In genomic region chr3:146945887-146946286, GRCm38 (mm10) we compare ENCODE assay signal across 7 mouse cellular contexts.
DNase-seq lines count a peak whose midpoint lies in the region; ATAC-seq and TF ChIP-seq lines count a peak whose summit lies in the region.

No protein-coding gene starts in this region.

- DNase-seq in adrenal gland, adult 18-20 months (ENCODE audit: low spot score in 2 of 2), result peak; percentile 54 to 59
- DNase-seq in gastrocnemius, postnatal 10 days, result peak; percentile 33
- DNase-seq in left cerebral cortex, adult 9 months (ENCODE audit: low spot score in 2 of 2), result peak; percentile 16 to 71
- peak; percentile 55 for DNase-seq in right cerebral cortex, postnatal 25 days

- ATAC-seq in inflammation-experienced regulatory T-cells, adult 6 months, result peak; percentile 88

- H3K36me3 ChIP-seq in megakaryocyte, embryonic 14.5 days (replicated peaks; ENCODE audit: low read length), result no peaks in the 10 kb centered on the region

- TF ChIP-seq CTCF in cortical plate, adult 2 months (IDR thresholded peaks at IDR 0.05; ENCODE audit: extremely low read depth, insufficient read depth, low read length), result peak; percentile 61

- TF ChIP-seq POLR2A in cortical plate, adult 2 months (IDR thresholded peaks at IDR 0.05; ENCODE audit: extremely low read depth, insufficient read depth, low read length), result no peak

- H3K9me3 ChIP-seq in megakaryocyte, embryonic 14.5 days, result no peaks in the 10 kb centered on the region

- H3K27me3 ChIP-seq in megakaryocyte, embryonic 14.5 days (replicated peaks), result no peaks in the 10 kb centered on the region

- no peak overlapping the region for H3K27ac ChIP-seq in cortical plate, adult 2 months (ENCODE audit: insufficient read depth, low read length)

- H3K4me3 ChIP-seq in cortical plate, adult 2 months (ENCODE audit: insufficient read depth, low read length), result peak overlapping the region; percentile 1; the same call in 1 of the 2 replicates
- peak overlapping the region; percentile 88 for H3K4me3 ChIP-seq in megakaryocyte, embryonic 14.5 days (replicated peaks)

- H3K4me1 ChIP-seq in cortical plate, adult 2 months (ENCODE audit: control insufficient read depth, insufficient read depth, low read length), result no peaks in the 10 kb centered on the region
- peaks cover 4% of the 10 kb centered on the region for H3K4me1 ChIP-seq in megakaryocyte, embryonic 14.5 days
